Mouse (Mus musculus) left cerebral cortex, postnatal 4 days (tissue): ENCODE results near the gene Yaf2. TPM values are rescaled to one million over a fixed set of nuclear protein-coding genes. Genes with fewer than 3 reads are reported as not detected.

Experiments used
- DNase-seq: peaks from one replicate; pipeline ENCODE4 v3.0.0-alpha.2; 2022
- intact Hi-C: fragments of 180-260 bp; cut with DNase I; formaldehyde crosslinking; loops from one replicate; pipeline ENCODE4 v1.15.1; 2025
- total RNA-seq, 2 experiments: library from RNA; stranded (reverse); gene quantifications; 2 replicates each; pipeline ENCODE4 v1.2.3; 2021

The Yaf2 gene
- total RNA-seq, 2 experiments from 2014 or later, result 72.7 to 77.1 TPM

DNA sequence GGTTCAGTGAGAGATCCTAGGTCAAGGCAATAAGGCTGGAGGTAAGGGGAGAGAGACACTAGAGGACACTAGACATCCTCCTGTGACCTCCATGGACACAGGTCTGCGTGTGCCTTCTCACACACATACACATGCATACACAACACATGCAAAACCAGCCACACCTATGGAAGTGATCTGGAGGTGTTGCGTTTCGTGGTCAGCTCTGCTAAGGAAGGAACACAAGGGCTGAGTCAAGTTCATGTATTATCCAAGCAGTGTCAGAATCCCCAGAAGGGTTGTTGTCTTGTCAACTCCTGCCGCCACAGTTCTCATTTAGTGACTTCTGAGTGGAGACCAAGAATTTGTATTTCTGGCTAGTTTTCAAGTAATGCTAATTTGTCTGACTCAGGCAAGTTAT is 48.4 kb downstream of the Yaf2 start:
- intact Hi-C loops, result no loop called here
- DNase-seq, result no peak

DNA sequence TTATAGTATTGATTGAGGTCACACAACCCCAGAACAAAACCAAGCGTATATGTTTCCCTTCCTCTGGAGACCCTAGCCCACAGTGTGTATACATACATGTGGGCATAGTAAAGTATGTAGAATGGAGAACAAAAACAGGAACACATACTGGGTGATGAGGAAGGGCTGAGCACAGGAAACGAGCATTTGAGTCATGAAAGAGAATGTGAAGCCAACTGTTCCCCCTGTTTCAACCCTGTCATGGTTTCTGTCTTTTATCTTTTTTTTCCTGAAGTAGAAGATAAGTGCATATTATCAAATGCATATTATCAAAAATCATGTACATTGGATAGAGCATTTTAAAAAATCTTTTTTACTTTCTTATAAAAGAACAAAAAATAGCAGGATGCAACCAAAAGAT is 49.1 kb downstream of the Yaf2 start:
- intact Hi-C loops, result no loop called here
- no peak for DNase-seq

DNA sequence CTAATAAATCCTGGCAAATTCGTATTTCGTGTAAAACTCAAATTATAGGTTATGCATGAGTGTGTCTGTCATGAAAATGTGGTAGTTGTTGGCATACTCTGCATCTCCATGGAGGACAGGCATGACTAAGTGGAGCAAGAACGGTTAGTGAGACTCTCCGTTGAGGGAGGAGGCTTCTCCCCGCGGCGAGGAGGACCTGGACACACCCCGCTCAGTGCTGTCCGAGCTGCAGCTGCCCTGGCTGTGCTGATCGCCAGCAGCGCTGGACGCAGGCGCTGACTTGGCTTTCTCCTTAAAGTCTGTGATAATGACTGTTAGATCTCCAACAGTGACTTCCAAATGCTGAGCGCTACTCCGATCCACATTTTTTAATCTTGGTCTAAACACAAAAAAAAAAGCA is 51.5 kb downstream of the Yaf2 start:
- intact Hi-C loops, result no loop called here
- peak; percentile 19 for DNase-seq

DNA sequence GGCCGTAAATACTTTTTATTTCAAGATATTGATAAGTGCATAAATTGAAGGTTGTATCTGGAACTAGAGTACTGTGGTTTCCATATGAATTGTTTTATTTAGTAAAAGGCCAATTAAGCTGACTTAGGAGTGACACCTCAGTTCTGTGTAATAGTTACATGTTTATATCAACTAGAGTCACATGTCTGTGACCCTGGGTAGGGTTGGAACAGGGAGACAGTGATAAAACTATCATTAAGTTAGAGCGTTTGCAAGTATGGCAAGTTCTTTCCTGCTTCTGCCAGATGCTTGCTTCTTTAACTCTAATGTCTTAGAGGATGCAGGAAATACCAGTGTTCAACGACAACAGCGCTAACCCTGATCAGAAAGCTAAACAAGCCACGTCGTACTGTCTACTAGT is 52.4 kb downstream of the Yaf2 start:
- DNase-seq, result no peak
- intact Hi-C loops, result no loop called here

DNA sequence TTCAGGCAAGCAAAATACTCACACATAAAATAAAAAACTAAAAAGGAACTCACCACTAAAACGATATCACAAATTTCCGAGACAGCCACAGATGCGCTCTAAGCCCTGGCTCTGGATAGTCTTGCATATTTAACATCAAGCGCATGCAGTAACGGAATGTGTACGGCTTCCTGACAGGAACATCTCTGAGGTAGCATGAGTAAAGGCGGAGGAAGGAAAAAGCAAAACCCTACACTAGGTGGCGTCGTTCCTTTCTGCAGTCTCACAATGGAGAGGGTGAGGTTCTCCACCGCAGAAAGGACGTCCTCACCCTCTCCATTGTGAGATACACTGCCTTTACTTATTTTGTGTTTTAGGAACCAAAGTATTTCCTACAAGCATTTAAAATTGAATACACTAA is 53.4 kb downstream of the Yaf2 start:
- intact Hi-C loops, result no loop called here
- peak; percentile 23 for DNase-seq

DNA sequence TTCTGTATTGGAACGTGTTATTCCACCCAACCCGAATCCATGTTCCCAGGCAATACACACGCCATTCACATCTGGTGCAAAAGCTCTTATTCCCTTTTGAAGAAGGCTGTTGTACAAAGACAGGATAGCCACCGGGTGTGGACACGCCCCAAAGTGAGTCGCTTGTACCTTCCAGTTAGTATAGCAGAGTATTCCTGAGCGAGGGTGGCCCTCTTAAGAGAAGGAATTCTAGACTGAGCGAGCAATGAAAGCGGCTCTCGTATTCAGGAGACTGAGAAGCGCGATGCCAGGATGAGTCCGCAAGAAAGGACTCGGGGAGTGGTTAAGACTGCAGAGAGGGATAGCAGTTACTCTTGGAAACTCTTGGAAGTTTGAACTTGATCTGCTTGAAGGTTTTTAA is 60.5 kb downstream of the Yaf2 start:
- DNase-seq, result no peak
- intact Hi-C loops, result loop anchor here (5.0 kb wide), 1 partner anchor 159 kb away; no protein-coding TSS in a partner anchor

DNA sequence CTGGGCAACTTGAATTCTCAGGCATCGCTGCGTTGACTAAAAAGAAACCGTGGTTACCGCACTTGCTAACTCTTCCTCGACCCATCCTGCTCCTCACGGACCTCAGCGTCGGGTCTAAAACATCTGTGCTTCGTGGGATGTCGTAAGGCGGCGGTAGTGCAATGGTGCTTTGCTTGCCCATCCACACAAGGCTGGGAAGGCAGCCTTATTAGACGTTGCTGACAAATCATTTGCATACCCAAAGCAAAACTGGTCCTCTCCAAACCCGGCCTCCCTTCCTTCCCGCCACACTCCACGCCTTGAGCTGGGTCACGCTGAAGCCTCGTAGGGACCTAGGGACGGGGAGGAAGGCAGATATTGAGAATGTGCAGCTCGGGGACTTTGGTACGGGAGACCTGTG is 61.1 kb downstream of the Yaf2 start:
- intact Hi-C loops, result loop anchor here (5.0 kb wide), 1 partner anchor 158 kb away; no protein-coding TSS in a partner anchor
- DNase-seq, result no peak

DNA sequence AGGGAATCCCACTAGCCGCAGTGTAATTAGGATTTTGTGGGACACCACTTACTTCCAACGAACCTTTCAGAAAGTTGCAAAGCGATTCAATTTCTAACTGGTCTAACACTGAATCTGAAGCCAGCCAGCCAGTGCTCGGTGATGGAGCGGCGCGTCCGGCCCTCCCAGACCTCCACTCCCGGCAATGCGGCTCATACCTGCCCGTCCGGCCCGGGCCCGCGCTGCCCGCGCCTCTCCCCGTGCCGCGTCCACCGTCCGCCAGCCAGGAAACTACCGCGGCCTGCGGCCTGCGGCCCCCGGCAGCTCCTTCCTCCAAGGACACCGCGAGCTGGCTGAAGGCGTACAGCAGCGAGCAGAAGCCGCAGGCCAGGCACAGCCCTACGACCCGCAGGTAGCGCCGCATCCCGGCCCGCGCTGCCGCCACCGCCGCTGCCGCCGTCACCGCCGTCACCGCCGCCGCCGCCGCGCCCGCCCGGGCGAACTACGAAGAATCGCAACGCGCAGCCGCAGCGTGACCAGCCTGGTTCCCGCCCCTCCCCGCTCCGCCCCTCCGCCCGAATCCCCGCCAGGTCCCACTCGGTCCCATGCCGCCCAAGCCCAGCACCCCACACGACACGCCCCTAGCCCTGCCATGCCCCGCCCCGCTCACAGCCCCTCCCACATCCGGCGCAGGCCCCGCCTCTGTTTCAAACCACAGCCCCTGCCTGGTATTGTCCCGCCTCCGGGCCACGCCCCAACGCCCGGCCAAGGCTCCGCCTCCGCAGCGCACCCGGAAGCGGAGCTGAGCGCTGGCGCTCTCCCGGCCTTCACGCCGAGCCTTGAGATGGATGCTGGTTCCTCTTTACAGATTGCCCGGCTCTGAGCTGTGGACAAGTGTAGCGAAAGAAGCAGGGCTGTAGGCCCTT is 61.8 kb downstream of the Yaf2 start, which contains the start of gene Gxylt1:
Gxylt1 (minus strand) TSS at position 501 of the 905 bp plus-strand sequence.
- intact Hi-C loops, result loop anchor here (5.0 kb wide), 1 partner anchor 158 kb away; no protein-coding TSS in a partner anchor
- peak; percentile 100 for DNase-seq

DNA sequence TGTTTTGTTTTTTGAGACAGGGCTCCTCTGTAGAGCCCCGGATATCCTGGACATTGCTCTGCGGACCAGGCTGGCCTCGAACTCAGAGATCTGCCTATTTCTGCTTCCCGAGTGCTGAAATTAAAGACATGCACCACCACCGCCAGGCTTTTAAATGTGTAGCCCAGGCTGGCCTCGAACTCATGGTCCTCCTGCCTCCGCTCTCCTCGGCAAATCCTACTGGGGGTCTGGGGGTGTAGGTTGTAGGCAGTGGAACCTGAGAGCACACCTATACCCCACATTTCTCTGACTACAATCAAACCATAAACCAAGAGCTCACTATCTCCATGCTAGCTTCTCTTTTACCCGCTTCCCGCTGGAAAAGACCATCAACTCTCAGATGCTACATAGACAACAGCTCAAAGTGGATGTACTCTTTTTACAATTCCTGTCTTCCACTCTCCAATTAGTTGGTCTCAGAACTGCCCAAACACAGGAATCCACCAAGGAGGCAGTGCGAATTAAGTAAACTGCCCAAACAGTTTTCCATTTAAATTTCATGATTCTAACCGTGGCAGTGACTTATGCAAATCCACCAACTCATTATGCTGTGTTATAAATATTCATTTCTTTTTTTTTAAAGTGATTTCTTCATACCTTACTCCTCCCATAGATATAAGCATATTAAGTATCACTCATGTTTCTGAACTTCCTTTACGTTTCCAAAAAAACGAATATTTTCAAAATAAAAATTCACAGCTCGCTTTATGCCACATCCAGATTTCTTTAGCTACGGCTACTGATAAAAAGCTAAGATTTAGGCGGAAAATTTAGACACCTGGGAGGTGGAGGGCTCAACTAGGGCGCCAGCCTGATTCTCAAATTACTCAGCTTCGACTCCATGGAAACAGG is 62.7 kb downstream of the Yaf2 start:
- no peak for DNase-seq
- intact Hi-C loops, result no loop called here

DNA sequence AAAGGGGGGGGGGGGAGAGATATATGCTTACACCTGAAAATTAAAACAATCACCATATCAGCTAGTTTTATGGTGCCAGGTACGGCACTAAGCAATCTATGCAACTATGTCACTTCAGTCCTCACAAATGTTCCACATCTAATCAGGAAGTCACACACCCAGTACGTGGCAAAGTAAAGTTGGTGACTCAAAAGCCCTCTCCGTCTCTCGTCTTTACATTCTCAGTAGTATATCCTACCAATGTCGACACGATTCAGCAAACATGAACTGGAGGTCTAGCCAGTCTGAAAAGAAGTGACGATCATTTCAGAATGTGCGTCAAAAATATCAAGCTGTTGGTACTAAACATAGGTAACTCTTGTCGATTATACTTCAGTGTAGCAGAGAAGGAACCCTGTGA is 63.8 kb downstream of the Yaf2 start:
- DNase-seq, result no peak
- intact Hi-C loops, result no loop called here

DNA sequence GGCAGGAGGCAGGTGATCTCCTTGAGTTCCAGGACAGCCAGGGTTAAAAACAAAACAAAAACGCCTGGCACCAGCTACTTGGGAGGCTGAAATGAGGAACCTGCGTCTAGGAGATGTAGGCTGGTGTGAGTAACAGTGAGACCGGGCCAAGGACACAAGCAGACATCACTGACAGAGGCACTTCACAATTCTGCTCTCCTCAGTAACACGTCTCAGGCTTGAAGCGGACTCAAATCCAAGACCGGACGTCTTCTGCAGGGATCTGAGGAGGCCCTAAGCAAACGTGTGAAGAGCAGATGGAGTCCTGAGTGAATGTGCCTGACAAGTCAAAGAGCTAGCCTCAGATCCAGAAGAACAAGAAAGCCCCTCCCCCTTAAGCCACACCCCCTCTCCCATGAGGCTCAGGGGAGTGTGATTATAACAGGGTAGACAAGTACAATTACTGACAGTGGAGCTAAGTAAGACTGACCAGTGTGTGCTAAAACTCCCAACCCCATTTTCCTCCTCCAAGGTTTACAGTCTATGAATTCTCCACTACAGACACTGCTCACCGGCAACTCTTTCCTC is 66.4 kb downstream of the Yaf2 start:
- intact Hi-C loops, result no loop called here
- no peak for DNase-seq

DNA sequence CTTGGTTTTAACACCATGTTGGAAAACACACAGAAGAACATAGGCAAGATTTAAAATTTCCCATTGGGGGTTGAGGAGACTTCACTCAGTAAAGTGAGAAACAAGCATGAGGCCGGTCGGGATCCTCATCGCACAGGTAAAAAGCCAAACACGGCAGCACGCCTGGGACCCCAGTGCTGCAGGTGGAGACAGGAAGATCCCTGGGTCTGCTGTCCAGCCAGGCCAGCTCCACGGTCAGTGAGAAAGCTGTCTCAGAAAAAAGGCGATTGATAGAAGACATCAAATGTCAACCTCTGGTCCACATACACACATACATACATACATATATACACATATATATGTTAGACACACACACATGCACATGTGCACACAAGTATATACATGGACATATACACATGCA is 67.2 kb downstream of the Yaf2 start:
- DNase-seq, result no peak
- intact Hi-C loops, result loop anchor here (5.0 to 10.0 kb wide), 3 partner anchors 163 to 945 kb away; no protein-coding TSS in a partner anchor

DNA sequence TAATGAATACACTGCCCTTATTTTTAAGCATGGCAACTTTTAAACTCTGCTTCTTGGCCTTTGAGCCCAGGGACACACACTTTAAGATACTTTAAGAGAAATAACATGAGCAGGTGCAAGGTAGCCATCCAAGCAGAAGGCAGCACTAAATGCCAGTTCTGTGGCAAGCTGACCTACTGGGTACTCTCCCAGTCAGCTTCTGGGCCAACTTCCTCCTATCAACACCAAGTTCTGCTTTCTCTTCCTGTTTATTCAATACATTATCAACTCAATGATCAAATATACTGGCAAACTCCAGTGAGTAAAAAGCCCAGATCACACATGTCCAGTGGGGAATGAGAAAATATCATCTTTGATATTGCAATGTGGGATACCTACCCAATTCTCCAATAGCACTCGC is 68.7 kb downstream of the Yaf2 start:
- no peak for DNase-seq
- intact Hi-C loops, result loop anchor here (5.0 to 10.0 kb wide), 3 partner anchors 164 to 947 kb away; no protein-coding TSS in a partner anchor

DNA sequence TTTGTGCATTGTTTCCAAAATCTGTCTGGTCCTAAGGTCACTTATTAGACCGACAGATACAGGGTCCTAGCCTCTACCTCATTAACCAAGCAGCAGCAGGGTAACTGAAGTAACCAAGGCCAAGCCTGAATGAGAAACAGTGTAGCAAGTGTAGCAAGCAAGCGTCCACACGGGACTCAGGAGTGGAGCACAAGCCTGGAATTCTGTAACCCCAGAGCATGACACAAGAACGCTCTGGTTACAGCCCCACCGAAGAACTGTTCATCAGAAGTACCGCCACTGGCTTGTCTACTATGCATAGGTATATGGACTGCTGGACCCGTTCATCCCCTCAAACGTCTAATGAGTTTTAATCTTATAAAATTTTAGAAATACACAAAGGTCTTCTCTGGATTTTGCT is 69.3 kb downstream of the Yaf2 start:
- intact Hi-C loops, result loop anchor here (5.0 to 10.0 kb wide), 3 partner anchors 165 to 947 kb away; no protein-coding TSS in a partner anchor
- no peak for DNase-seq

DNA sequence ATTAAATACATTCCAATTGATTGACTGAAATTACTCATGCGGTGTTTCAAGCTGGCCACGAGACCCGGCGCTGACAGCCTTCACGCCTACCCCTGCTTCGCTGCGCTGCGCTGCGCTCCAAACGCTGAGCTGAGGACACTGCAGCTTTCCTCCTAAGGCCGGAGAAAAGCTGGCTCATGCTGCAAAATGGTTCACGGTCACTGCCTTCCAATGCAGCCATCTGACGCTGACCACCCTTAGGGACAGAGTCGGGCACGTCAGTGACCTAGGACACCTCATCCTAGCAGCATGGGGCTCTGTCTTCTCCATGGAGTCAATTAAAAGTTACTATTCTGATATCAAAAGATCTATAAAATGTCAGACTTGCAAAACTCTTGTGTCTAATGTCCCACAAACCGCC is 70.4 kb downstream of the Yaf2 start:
- intact Hi-C loops, result loop anchor here (5.0 to 10.0 kb wide), 3 partner anchors 166 to 948 kb away; no protein-coding TSS in a partner anchor
- peak; percentile 45 for DNase-seq

DNA sequence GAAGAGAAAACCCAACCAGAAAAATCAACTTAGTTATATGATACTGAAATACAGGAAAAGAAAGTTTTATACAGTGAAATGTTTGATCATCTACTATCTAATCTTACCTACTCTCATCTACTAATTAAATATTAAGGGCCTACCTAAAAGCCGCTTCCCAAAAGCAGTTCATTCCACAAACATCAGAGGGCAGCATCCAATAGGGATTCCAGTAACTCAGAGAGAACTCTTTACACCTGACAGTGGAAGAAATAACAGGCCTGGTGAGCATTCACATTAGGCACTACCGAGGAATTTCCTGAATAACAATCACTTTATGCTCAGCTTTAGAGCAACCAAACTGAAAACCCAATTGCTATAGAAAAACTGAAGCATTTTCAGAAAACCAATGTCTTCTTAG is 71.0 kb downstream of the Yaf2 start:
- DNase-seq, result peak; percentile 57
- intact Hi-C loops, result loop anchor here (5.0 to 10.0 kb wide), 3 partner anchors 167 to 949 kb away; no protein-coding TSS in a partner anchor

DNA sequence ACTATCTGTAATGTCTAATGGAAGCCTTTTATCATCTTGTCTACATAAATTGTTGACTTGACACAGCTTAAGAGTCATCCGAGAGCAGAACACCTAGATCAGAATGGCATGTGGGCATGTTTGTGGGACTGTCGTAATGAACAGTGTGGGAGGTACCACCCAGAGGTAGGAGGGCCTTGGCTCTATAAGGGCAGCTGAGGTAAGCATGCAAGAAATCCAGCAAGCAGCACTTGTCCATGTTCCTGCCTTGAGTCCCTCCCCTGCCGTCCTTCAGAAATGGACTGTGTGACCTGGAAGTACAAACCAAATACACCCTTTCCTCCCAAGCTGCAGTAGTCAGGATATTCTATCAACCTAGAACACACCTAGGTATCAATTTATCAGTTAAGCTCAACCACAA is 71.5 kb downstream of the Yaf2 start:
- intact Hi-C loops, result loop anchor here (5.0 to 10.0 kb wide), 3 partner anchors 167 to 950 kb away; no protein-coding TSS in a partner anchor
- DNase-seq, result no peak

DNA sequence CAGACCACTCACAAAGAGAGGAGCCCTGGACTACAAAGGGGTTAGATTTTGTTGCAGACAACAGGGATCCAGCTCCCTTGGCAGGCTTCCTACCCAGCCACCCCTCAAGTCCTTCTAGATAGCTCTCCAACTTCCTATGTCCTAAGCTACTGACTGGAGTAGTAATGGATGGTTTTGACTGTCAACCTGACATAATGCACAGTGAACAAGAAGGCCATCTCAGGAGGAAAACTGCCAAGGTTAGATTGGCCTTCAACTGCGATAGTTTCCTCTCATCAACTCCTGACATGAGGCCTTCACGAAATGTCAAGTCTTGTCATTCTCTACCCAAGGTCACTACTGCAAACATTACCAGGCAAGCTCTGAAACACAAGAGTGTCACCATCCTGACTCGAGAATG is 72.5 kb downstream of the Yaf2 start:
- no peak for DNase-seq
- intact Hi-C loops, result loop anchor here (10.0 kb wide), 2 partner anchors 311 to 951 kb away; no protein-coding TSS in a partner anchor

DNA sequence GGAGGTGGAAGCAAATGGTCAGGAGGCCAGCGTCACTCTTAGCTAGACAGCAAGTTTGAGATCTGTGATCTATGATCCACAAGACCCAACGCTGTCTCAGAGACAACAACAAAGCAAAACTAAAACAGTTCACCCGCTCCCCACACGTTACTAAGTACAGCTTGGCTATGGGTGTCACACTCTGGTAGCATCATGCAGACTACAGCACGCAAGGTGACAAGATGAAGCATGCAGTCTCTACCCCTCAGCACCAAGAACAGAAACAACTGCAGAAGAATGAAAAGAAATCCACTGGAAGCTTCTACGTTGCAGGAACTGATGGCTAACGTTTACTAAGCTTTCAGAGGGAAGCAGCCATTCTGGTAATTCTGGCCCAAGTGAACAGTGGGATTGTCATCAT is 73.2 kb downstream of the Yaf2 start:
- intact Hi-C loops, result loop anchor here (10.0 kb wide), 2 partner anchors 311 to 951 kb away; no protein-coding TSS in a partner anchor
- DNase-seq, result no peak

DNA sequence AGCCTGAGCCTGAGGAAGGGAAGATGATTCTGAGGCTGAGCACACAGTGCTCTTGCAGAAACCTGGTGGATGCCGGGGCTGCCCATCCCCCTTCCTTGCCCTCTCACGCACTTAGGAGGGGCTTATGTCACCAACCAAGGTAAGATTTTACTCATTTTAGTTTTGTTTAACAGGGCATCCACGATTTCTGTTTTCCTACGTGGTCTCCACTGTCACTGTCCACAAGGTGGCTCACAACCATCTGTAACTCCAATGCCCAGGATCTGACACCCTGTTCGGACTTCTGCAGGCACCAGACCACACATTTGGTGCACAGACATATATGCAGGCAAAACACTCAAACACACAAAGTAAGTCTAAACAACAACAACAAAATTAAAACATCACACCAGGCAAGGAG is 73.9 kb downstream of the Yaf2 start:
- intact Hi-C loops, result loop anchor here (10.0 kb wide), 2 partner anchors 312 to 952 kb away; no protein-coding TSS in a partner anchor
- DNase-seq, result no peak
